Mouse (Mus musculus) kidney, adult 2 months (tissue): ENCODE results near the gene Styx.

Source experiments
- CTCF ChIP-seq: fragments of 200-500 bp; conservative IDR thresholded peaks from 2 replicates; pipeline ENCODE4 v1.5.1; 2011; ENCODE audit warnings: low read depth, mild to moderate bottlenecking, control low read depth, low read length, moderate library complexity, mixed read lengths; ENCODE audit not compliant: insufficient read depth, insufficient read length
- POLR2A ChIP-seq: fragments of 200-500 bp; IDR thresholded peaks from one replicate; pipeline ENCODE4 v1.6.1; 2011; ENCODE audit warnings: low read depth, low read length, control low read depth

GRCm38 (mm10) chr14:45325471-45325870 is 25.4 kb upstream of the Styx start:
- TF ChIP-seq POLR2A: no peak
- TF ChIP-seq CTCF: no peak
